Mouse (Mus musculus): ENCODE data around the gene Rassf3.

Rassf3 gene

DNA sequence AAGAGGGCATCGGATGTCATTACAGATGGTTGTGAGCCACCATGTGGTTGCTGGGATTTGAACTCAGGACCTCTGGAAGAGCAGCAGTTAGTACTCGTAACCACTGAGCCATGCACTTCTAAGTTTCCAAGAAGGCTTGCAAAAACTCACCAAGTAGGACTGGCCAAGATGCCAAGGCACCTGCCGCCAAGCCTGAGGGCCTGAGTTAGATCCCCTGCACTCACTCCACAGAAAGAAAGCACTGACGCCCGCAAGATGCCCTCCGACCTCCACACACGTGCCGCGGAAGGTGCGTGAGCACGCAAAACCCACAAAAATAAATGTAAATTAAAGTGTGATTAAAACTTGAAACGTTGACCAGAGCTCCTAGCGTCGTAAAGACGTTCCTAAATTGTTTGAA is 111.8 kb downstream of the Rassf3 start:
- DNase-seq, result peak in 1 of 2 experiments; percentile 23

DNA sequence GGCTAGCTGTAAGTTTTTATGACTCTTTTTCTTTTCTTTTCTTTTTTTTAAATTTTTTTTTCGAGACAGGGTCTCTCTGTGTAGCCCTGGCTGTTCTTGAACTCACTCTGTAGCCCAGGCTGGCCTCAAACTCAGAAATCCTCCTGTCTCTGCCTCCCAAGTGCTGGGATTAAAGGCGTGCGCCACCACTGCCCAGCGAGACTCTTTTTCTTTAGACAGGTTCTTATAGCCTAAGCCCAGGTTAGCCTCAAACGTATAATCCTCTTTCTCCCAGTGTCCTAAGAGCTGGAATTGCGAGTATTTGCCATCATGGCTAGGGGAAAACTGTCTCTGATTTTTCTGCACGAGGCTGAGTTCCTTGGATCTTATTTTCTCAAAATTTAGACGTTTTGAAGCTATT is 112.9 kb downstream of the Rassf3 start:
- DNase-seq, result no peak

DNA sequence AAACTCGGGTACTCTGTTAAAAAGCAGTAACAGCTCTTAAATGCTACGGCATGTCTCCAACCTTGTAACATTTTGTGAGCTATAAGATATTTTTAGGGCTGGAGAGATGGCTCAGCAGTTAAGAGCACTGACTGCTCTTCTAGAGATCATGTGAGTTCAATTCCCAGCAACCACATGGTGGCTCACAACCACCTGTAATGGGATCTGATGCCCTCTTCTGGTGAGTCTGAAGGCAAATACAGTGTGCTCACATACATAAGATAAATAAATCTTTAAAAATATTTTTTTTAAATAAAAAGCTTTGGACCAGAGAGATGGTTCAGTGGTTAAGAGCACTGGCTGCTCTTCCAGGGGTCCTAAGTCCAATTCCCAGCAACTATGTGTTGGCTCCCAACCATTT is 115.8 kb downstream of the Rassf3 start:
- no peak for DNase-seq
